Mouse (Mus musculus): ENCODE measurements at regions not wholly inside any gene's neighbourhood (a gene's known extent, or its start where the extent isn't known, plus 50 kb on each side); places are given as distances from the start of the nearest gene placed in this dataset.

DNA sequence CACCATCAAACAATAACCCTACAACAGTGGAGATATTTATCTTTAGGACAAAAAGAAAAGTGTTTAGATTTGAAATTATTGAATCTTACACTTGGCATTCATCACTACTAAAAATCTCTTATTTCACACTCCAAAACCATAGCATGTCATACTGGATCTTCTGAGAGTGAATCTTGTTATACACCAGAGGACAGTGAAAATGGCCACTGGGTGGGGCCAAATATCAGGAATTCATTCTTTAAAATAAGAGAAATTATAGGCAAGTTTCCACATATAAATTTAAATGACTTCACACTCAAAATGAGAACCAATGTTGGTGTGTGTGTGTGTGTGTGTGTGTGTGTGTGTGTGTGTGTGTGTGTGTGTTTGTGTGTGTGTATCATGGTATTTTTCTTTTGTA, 269.7 kb downstream of the Cdh11 start:
- Histone ChIP-seq H3K9me3 (ENCODE audit: control insufficient read depth) (no peaks in the 10 kb centered on the region), H3K4me3 (ENCODE audit: low read depth, low read length) (no peak overlapping the region), H3K27ac (ENCODE audit: low read depth, low read length) (no peak overlapping the region), H3K4me2 (replicated peaks; ENCODE audit: low read depth) (no peak overlapping the region), H3K9ac (ENCODE audit: low read depth, low read length) (no peak overlapping the region), H3K36me3 (ENCODE audit: control insufficient read depth, insufficient read depth) (no peaks in the 10 kb centered on the region), H3K27me3 (replicated peaks; ENCODE audit: control insufficient read depth, insufficient read depth, low read length) (no peaks in the 10 kb centered on the region), H3K4me1 (replicated peaks; ENCODE audit: control insufficient read depth, insufficient read depth, low read length) (no peaks in the 10 kb centered on the region)
- ATAC-seq = no peak
- peak; percentile 37; the same call in 1 of the 2 replicates for TF ChIP-seq CTCF (IDR thresholded peaks at IDR 0.05; ENCODE audit: low read depth)

DNA sequence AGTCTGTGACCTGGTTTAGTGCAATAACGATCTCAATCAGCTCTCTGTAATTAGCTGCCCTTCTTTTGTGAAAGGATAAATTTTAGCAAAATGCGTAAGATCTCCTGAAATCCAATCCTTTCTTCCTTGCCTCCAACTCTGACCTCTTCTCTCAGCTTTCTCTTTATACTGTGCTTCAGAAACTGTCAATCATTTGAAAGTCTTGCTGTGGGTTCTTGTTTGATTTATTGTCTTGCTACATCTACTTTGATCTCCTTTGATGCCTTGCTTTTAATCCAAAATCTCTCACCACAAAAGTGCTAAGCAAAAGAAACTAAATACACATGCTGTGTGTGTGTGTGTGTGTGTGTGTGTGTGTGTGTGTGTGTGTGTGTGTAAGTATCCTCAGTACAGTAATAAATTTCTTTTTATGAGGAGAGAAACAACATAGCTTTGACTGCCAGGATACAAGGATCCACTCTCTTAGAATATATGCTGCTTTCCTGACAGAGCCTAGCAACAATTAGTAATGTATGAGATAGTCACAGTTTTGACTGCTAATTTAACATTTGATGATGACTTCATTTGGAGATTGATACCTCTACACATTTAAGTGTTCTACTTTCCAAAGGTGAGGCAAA, 270.5 kb downstream of the Cdh11 start:
- Histone ChIP-seq H3K4me2 (replicated peaks; ENCODE audit: low read depth) (no peak overlapping the region), H3K4me1 (replicated peaks; ENCODE audit: control insufficient read depth, insufficient read depth, low read length) (no peaks in the 10 kb centered on the region), H3K27me3 (replicated peaks; ENCODE audit: control insufficient read depth, insufficient read depth, low read length) (no peaks in the 10 kb centered on the region), H3K9ac (ENCODE audit: low read depth, low read length) (no peak overlapping the region), H3K36me3 (ENCODE audit: control insufficient read depth, insufficient read depth) (no peaks in the 10 kb centered on the region), H3K4me3 (ENCODE audit: low read depth, low read length) (no peak overlapping the region), H3K9me3 (ENCODE audit: control insufficient read depth) (no peaks in the 10 kb centered on the region), H3K27ac (ENCODE audit: low read depth, low read length) (no peak overlapping the region)
- ATAC-seq = no peak
- WGBS = 91% methylated on average over 2 of the region's 2 CpGs
- TF ChIP-seq CTCF (IDR thresholded peaks at IDR 0.05; ENCODE audit: low read depth) = no peak

DNA sequence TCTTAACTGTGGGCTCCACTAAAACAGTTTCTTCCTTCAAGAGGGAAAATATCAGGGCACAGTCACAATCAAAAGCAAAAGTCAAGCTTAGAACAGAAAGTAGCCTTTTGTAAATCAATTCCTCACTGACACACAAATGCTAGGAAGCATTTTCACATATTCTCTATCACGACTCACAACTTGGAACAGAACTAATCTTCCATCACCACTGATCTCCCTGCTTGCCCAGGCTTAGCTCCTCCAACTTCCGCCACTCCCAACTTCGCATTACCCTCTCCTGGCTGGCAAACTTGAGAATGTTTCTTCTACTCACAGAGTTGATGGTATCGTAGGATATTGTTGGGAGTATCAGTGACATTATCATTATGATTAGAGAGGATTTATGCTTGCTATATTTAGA, 284.7 kb downstream of the Cdh11 start:
- Histone ChIP-seq H3K27me3 (replicated peaks; ENCODE audit: control insufficient read depth, insufficient read depth, low read length) (no peaks in the 10 kb centered on the region), H3K36me3 (ENCODE audit: control insufficient read depth, insufficient read depth) (no peaks in the 10 kb centered on the region), H3K4me3 (ENCODE audit: low read depth, low read length) (no peak overlapping the region), H3K9ac (ENCODE audit: low read depth, low read length) (no peak overlapping the region), H3K27ac (ENCODE audit: low read depth, low read length) (no peak overlapping the region), H3K9me3 (ENCODE audit: control insufficient read depth) (no peaks in the 10 kb centered on the region), H3K4me2 (replicated peaks; ENCODE audit: low read depth) (no peak overlapping the region), H3K4me1 (replicated peaks; ENCODE audit: control insufficient read depth, insufficient read depth, low read length) (no peaks in the 10 kb centered on the region)
- 83% methylated on average over 4 of the region's 4 CpGs for WGBS
- TF ChIP-seq CTCF (IDR thresholded peaks at IDR 0.05; ENCODE audit: low read depth) = no peak
- no peak for ATAC-seq

DNA sequence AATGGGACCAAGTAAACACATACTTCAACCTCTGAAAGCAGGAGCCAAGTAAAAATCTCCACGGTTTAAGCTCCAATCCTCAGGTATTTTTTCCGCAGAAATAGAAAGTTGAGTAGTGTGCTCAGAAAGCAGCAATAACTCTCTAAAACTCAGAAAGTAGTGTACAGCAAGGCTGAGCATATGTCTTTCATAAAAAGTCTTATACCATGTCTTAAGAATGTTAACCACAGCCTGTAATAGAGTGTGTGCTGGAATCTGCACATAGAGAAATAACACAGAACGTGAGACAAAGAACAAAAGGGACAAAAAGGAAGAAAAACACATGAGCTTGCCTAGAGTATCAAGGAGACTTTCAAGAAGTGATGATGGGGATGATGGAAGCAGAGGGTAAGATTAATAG, 285.2 kb downstream of the Cdh11 start:
- Histone ChIP-seq H3K9me3 (ENCODE audit: control insufficient read depth) (no peaks in the 10 kb centered on the region), H3K9ac (ENCODE audit: low read depth, low read length) (no peak overlapping the region), H3K4me2 (replicated peaks; ENCODE audit: low read depth) (no peak overlapping the region), H3K27me3 (replicated peaks; ENCODE audit: control insufficient read depth, insufficient read depth, low read length) (no peaks in the 10 kb centered on the region), H3K27ac (ENCODE audit: low read depth, low read length) (no peak overlapping the region), H3K4me1 (replicated peaks; ENCODE audit: control insufficient read depth, insufficient read depth, low read length) (no peaks in the 10 kb centered on the region), H3K4me3 (ENCODE audit: low read depth, low read length) (no peak overlapping the region), H3K36me3 (ENCODE audit: control insufficient read depth, insufficient read depth) (no peaks in the 10 kb centered on the region)
- TF ChIP-seq CTCF (IDR thresholded peaks at IDR 0.05; ENCODE audit: low read depth) = no peak
- ATAC-seq = no peak
- 77% methylated on average over 3 of the region's 3 CpGs for WGBS

DNA sequence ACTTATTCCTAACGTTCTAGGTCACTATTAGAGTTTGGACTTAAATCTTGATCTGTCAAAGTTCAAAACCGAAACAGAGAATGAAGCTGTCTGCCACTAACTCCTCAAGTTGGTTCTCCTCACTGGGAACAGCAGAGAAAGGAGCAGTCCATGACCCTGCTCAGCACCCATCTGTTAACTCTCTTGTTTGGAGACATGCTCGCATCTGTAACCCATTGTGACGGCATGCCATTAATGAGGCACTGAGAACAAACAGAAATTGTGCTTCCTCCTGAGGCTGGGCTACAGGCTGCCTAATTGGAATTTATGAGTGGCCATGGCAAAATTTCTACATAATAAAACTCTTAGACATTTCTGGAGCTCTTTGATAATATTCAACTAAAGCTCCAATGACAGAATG, 286.4 kb downstream of the Cdh11 start:
- Histone ChIP-seq H3K36me3 (ENCODE audit: control insufficient read depth, insufficient read depth) (no peaks in the 10 kb centered on the region), H3K4me1 (replicated peaks; ENCODE audit: control insufficient read depth, insufficient read depth, low read length) (no peaks in the 10 kb centered on the region)
- TF ChIP-seq CTCF (IDR thresholded peaks at IDR 0.05; ENCODE audit: low read depth) = no peak

DNA sequence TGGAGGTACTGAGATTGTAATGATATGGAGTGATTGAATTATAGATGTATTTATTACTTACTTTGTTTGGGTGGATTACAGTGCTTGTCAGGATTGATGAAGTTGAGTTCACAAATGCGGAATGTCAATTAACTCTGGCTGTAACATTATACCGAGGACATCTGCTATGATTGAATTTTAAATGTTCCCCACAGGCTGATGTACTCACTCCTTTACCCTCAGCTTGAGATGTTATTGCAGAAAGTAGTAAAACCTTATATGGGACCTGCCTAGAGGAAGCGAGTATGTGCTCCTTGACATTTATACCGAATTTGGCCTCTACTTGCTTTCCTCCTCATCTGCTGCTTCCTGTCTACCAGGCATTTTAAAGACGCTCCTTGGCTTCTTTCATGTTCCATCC, 288.3 kb downstream of the Cdh11 start:
- Histone ChIP-seq H3K36me3 (ENCODE audit: control insufficient read depth, insufficient read depth) (no peaks in the 10 kb centered on the region), H3K27me3 (replicated peaks; ENCODE audit: control insufficient read depth, insufficient read depth, low read length) (no peaks in the 10 kb centered on the region), H3K4me2 (replicated peaks; ENCODE audit: low read depth) (no peak overlapping the region), H3K9me3 (ENCODE audit: control insufficient read depth) (no peaks in the 10 kb centered on the region), H3K4me1 (replicated peaks; ENCODE audit: control insufficient read depth, insufficient read depth, low read length) (no peaks in the 10 kb centered on the region), H3K4me3 (ENCODE audit: low read depth, low read length) (no peak overlapping the region), H3K27ac (ENCODE audit: low read depth, low read length) (no peak overlapping the region), H3K9ac (ENCODE audit: low read depth, low read length) (no peak overlapping the region)
- WGBS = 77% methylated on average over 5 of the region's 5 CpGs
- no peak for TF ChIP-seq CTCF (IDR thresholded peaks at IDR 0.05; ENCODE audit: low read depth)
- ATAC-seq = no peak

More for the DNA sequence above, 286.4 kb downstream of the Cdh11 start:
- no peak overlapping the region for H3K27ac ChIP-seq (ENCODE audit: low read depth, low read length)
- H3K4me2 ChIP-seq (replicated peaks; ENCODE audit: low read depth) = no peak overlapping the region
- H3K9me3 ChIP-seq (ENCODE audit: control insufficient read depth) = no peaks in the 10 kb centered on the region
- H3K4me3 ChIP-seq (ENCODE audit: low read depth, low read length) = no peak overlapping the region
- no peak for ATAC-seq
- no peak overlapping the region for H3K9ac ChIP-seq (ENCODE audit: low read depth, low read length)
- no peaks in the 10 kb centered on the region for H3K27me3 ChIP-seq (replicated peaks; ENCODE audit: control insufficient read depth, insufficient read depth, low read length)
- 51% methylated on average over 4 of the region's 4 CpGs for WGBS

DNA sequence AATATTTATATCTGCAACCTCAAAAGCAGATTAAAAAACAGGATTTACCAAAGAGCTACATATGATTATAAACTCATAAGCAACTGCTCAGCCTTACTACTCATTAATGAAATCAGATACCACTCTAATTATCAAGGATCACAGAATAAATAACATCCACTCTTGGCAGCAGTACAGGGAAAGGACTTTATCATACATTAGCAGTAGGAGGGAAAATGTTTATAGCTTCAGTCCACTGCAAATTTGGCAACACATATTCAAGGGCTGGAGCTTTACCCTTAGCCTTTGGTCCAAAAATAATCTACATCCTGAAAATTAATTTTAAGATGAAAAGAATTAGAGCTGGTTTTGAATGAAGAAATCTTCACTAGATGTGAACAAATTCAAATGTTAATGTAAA, 288.7 kb downstream of the Cdh11 start:
- no peak for TF ChIP-seq CTCF (IDR thresholded peaks at IDR 0.05; ENCODE audit: low read depth)
- Histone ChIP-seq H3K4me2 (replicated peaks; ENCODE audit: low read depth) (no peak overlapping the region), H3K9ac (ENCODE audit: low read depth, low read length) (no peak overlapping the region), H3K27ac (ENCODE audit: low read depth, low read length) (no peak overlapping the region), H3K4me3 (ENCODE audit: low read depth, low read length) (no peak overlapping the region), H3K9me3 (ENCODE audit: control insufficient read depth) (no peaks in the 10 kb centered on the region), H3K36me3 (ENCODE audit: control insufficient read depth, insufficient read depth) (no peaks in the 10 kb centered on the region), H3K27me3 (replicated peaks; ENCODE audit: control insufficient read depth, insufficient read depth, low read length) (no peaks in the 10 kb centered on the region), H3K4me1 (replicated peaks; ENCODE audit: control insufficient read depth, insufficient read depth, low read length) (no peaks in the 10 kb centered on the region)
- ATAC-seq = no peak
